Mouse (Mus musculus): ENCODE measurements at regions not wholly inside any gene's neighbourhood (a gene's known extent, or its start where the extent isn't known, plus 50 kb on each side); places are given as distances from the start of the nearest gene placed in this dataset.

DNA sequence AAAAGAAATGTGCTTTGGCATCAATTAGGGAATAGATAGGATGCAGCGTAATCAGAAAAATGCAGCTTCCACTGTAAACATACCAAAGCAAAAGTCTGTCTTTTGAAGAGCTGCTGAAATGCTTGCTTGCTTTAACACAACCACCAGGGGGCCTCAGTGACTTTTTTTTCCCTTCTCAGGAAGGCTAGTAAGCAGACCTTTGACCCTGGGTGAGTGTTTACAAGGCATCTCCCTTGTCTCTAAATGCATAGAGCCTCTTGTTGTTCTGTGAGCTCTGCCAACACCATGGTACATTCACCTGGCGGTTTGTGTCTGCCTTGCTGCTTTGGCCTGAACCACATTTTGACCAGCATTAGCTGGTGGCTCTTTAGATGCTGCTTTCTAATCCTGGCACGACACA lies 191.9 kb upstream of the C9orf72 start:
- TF ChIP-seq CTCF (IDR thresholded peaks at IDR 0.05; ENCODE audit: control insufficient read depth, insufficient read depth, insufficient read length) (no peak), USF1 (IDR thresholded peaks at IDR 0.05; ENCODE audit: low read depth) (no peak), MYOD1 (IDR thresholded peaks at IDR 0.05; ENCODE audit: control insufficient read depth, insufficient read length, low read depth) (no peak), FOSL1 (IDR thresholded peaks at IDR 0.05; ENCODE audit: insufficient read depth, low read length, poor library complexity, severe bottlenecking) (no peak), CEBPB (IDR thresholded peaks at IDR 0.05; ENCODE audit: low read depth) (no peak), MAX (IDR thresholded peaks at IDR 0.05) (no peak), MYOG (IDR thresholded peaks at IDR 0.05; ENCODE audit: control insufficient read depth, extremely low read depth, insufficient read length) (no peak)
